Mouse (Mus musculus) bone marrow macrophage, adult 2 months (primary cell): ENCODE results near the gene Cwh43.

Experiments used
- CTCF ChIP-seq: IDR thresholded peaks from 2 replicates; pipeline ENCODE4 v1.5.1; 2012; ENCODE audit warnings: low read depth, mild to moderate bottlenecking, low read length, moderate library complexity
- POLR2A ChIP-seq: IDR thresholded peaks from 2 replicates; pipeline ENCODE4 v1.6.1; 2012; ENCODE audit warnings: mild to moderate bottlenecking, low read depth, low read length, borderline replicate concordance

DNA sequence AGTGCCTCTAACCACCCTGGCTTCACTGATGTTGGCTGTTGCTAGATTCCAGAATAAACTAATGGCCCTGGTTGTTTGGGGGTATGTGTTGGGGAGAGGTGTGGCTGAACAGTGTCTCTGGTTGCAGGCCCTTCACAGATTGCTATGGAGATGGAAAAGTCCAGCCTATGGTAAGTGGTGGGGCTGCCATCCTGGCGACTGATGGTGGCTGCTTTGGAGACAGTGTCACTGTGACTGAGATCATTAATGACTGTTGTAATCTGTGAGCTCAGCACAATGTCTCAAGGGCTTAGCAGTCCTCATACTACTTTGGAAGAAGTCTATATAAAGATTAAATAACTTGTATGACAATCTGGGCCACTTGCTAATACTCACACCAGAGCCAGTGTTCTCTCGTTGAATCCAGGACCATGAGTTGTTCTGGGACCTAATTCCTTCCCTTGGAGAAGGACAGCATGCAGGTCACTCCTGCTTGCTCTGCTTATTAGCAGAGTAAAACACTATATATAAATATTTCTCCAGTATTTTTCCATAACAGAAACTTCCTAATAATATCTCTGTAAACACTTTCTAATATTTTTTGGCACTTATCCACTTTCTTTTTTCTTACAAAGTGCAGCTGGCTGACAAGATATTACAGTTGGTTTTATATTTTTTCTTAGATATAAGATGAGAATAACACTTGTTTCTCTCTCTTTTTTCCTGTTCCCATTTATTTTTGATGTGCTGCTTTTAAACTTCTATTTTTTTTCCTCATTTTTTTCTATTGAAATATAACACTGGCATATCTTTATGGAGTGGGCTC is 48.8 kb downstream of the Cwh43 start:
- TF ChIP-seq CTCF = no peak
- TF ChIP-seq POLR2A = no peak
